Mouse (Mus musculus) megakaryocyte, embryonic 14.5 days (primary cell): Measurements from ENCODE around the gene Cluh.

ENCODE experiments used
- FLI1 ChIP-seq: IDR thresholded peaks from 2 replicates; pipeline ENCODE4 v1.6.1; 2012; ENCODE audit warnings: low read length, inconsistent platforms, mixed read lengths
- GATA1 ChIP-seq: IDR thresholded peaks from 3 replicates; pipeline ENCODE4 v1.6.1; 2012; ENCODE audit warnings: mixed read lengths, low read length, inconsistent platforms, borderline replicate concordance

GRCm38 (mm10) chr11:74637486-74637885 is 11.8 kb upstream of the Cluh start:
- no peak for TF ChIP-seq GATA1
- TF ChIP-seq FLI1: no peak
